Mouse (Mus musculus): ENCODE measurements around the gene Rfx4.

Gene Rfx4

DNA sequence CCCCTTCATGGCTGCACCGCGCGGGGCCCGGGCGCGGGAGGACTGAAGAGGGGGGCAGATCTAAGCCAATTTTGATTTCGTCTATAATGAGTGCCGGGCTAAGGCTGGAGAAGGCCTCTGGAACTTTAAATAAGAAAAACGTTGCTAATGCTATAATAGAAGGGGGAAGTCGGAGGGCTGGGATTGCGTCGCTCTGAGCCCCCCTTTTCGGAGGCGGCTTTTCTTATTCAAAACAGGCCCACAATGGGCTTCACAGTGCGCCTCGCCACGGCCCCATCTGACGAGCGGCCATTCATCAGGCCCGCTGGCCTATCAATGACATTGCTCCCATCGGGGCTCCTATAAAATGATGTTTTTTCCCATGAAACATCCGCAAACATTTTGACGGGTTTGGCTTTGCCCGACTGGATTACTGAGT, at the start of gene Rfx4:
Gene Rfx4 (plus strand): TSS at position 277 of the 418 bp plus-strand sequence.
- DNase-seq: no peak

- DNase-seq: no peak
Measured at GRCm38 (mm10) chr10:84706543-84706942, 49.3 kb upstream of the Rfx4 start.

- no peak for DNase-seq
Measured at GRCm38 (mm10) chr10:84707226-84707625, 48.6 kb upstream of the Rfx4 start.

- DNase-seq: no peak
Measured at GRCm38 (mm10) chr10:84707752-84708530, 47.9 kb upstream of the Rfx4 start.

GRCm38 (mm10) chr10:84710192-84710591, 45.7 kb upstream of the Rfx4 start:
- DNase-seq: no peak

GRCm38 (mm10) chr10:84710827-84711226, 45.0 kb upstream of the Rfx4 start:
- DNase-seq: no peak

DNA sequence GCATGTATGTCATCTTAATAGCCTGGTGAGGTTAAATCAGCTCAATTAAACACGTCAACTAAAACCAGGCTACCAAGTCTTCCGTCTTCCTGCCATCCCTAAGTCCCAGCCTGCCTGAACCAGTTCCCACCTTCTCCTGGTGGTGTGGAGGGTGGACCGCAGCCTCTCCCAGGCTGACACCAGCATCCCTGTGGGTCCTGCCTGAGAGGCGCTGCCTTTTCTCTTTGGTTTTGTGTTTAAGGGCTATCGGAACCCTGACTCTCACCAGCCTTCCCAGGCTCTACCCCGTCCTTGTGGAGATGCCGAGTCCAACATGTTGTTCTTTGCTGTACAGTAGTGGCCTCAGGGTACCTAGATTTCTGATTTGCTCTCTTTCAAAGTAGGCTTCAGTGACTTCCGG, 44.4 kb upstream of the Rfx4 start:
- DNase-seq: no peak

DNA sequence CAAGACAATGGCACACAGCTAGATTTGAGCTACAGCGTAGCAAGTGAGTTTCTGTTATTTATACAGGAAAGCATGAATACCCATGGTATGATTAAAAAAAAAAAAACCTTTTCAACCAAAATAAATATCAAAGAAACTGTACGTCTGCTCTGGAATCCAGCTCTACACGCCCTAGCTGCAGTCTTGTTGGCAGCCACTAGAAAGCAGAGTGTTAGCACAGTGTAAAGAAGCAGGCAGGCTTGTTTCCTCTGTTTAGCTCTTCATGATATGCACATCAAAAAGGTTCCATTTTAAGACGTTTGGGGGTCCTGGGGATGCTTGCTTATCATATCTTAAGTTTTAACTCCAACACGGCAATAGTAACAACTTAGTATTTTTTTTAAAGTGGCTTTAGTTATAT, 43.9 kb upstream of the Rfx4 start:
- DNase-seq: no peak

GRCm38 (mm10) chr10:84712532-84712931, 43.3 kb upstream of the Rfx4 start:
- DNase-seq: no peak

- DNase-seq: no peak
Measured at GRCm38 (mm10) chr10:84713043-84713442, 42.8 kb upstream of the Rfx4 start.

GRCm38 (mm10) chr10:84715639-84716038, 40.2 kb upstream of the Rfx4 start:
- DNase-seq: no peak

- DNase-seq: no peak
Measured at GRCm38 (mm10) chr10:84716581-84716980, 39.3 kb upstream of the Rfx4 start.

- DNase-seq: no peak
Measured at GRCm38 (mm10) chr10:84722711-84723110, 33.2 kb upstream of the Rfx4 start.

GRCm38 (mm10) chr10:84727005-84727404, 28.9 kb upstream of the Rfx4 start:
- no peak for DNase-seq

- no peak for DNase-seq
Measured at GRCm38 (mm10) chr10:84727760-84728159, 28.1 kb upstream of the Rfx4 start.

DNA sequence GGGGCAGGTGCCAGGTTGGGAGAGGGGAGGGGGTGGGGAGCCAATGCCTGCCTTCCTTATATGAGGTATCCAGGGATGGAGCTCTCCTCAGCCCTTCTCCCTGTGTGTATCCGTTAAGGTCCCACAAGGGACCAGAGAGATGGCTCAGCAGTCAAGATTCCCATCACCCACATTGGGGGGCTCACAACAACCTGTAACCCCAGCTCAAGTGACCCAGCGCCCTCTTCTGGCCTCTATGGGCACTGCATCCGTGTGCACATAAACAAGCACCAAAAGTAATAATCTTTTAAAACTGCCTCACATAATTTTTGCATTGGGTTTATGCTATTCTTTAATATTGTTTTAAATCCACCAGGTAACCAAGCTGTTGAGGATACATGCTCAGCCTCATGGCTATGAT, 25.8 kb upstream of the Rfx4 start:
- DNase-seq: no peak

DNA sequence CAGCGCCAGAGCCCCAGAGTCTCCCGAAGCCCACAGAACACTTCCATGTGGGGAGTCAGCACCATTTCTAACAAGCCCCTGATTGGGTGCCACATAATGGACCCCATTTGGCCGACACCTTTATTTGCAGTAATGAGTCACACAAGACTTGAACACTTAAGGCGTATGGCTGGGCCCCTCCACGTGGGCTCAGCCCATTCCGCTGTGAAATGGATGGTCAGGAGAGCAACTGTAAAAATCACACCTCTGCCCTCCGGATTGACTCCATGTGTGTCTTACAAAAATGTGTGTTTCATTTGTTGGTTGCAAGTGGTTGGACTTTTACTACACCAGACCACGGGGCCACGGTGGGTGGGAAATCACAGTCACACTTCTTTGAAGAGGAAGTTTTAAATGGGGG, 24.9 kb upstream of the Rfx4 start:
- DNase-seq: no peak

DNA sequence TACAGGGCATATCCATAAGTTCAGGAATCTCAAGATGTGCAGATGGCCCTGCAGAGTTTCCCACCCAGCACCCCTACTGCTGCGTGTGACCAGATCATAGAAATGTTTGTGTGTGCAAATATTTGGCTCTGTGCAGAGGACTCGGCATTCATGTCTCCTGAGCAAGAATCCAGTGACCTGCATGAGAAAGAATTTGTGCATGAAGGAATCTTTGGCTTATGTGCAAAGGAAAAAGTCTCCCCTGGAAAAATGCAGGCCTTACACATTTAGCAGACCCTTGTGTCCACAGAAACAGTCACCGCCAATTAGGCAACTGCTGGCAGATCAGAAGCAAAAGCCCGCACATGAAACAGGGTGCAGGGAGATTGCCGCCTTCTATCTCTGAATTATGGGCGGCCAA, 22.4 kb upstream of the Rfx4 start:
- DNase-seq: no peak

- no peak for DNase-seq
Measured at GRCm38 (mm10) chr10:84754851-84755785, 744 bp upstream of the Rfx4 start.

GRCm38 (mm10) chr10:84756435-84757095, 703 bp downstream of the Rfx4 start:
- no peak for DNase-seq

GRCm38 (mm10) chr10:84757426-84758199, 1.8 kb downstream of the Rfx4 start:
- no peak for DNase-seq

GRCm38 (mm10) chr10:84758200-84758468, 2.3 kb downstream of the Rfx4 start:
- DNase-seq: no peak

All from cerebellum, adult 9-10 months (tissue).